Mouse (Mus musculus): ENCODE data around the gene Rras. TPM values are rescaled to one million over a fixed set of nuclear protein-coding genes. Genes with fewer than 3 reads are reported as not detected.

Gene Rras
- total and polyA plus RNA-seq, 3 experiments: 5.0 to 24.1 TPM; not detected in 1

- TF ChIP-seq MEF2A (IDR thresholded peaks at IDR 0.05; ENCODE audit: extremely low read depth, insufficient replicate concordance, low read depth, low read length, poor library complexity, severe bottlenecking): no peak
- TF ChIP-seq MAX (IDR thresholded peaks at IDR 0.05; ENCODE audit: low read length): no peak
- 0 out of 2 replicates have a peak, but pooled peaks have one; percentile 29 for TF ChIP-seq MYC (IDR thresholded peaks at IDR 0.05; ENCODE audit: low read depth, low read length)
- peak overlapping the region; percentile 66 to 93 for H3K4me3 ChIP-seq (ENCODE audit: control insufficient read depth in 1 of 2, insufficient read depth in 1 of 2, low read depth in 2 of 2, low read length in 2 of 2)
- H3K9me3 ChIP-seq (replicated peaks; ENCODE audit: insufficient read depth, low read length): no peaks in the 10 kb centered on the region
- H3K27ac ChIP-seq (ENCODE audit: control insufficient read depth, low read depth, low read length): no peak overlapping the region
- peaks cover 25% of the 10 kb centered on the region for H3K79me2 ChIP-seq (ENCODE audit: control insufficient read depth, insufficient read depth, low read length, poor library complexity)
- H3K36me3 ChIP-seq (ENCODE audit: control insufficient read depth in 1 of 2, insufficient read depth in 2 of 2, low read length in 2 of 2): peaks cover 0 to 5% of the 10 kb centered on the region in 2 experiments; a peak in 3 of 4 replicates
- peaks cover 3 to 15% of the 10 kb centered on the region in 2 experiments; a peak in 3 of 4 replicates for H3K4me1 ChIP-seq (ENCODE audit: control insufficient read depth in 1 of 2, insufficient read depth in 2 of 2, low read length in 2 of 2)
- no peaks in the 10 kb centered on the region for H3K27me3 ChIP-seq (ENCODE audit: control insufficient read depth in 1 of 2, insufficient read depth in 2 of 2, low read length in 2 of 2)
- no peak for DNase-seq (ENCODE audit: low read depth, low spot score)
- peak overlapping the region; percentile 81 for H3K9ac ChIP-seq (ENCODE audit: control insufficient read depth, low read depth, low read length, poor library complexity, severe bottlenecking)
These were observed 33.8 kb downstream of the Rras start for GRCm38 (mm10) chr7:45051601-45051974.

- DNase-seq (ENCODE audit: low read depth, low spot score): peak; percentile 74
- TF ChIP-seq CHD1 (IDR thresholded peaks at IDR 0.05; ENCODE audit: low read depth, low read length): 0 out of 2 replicates have a peak, but pooled peaks have one; percentile 22
- no peak for TF ChIP-seq ZNF384 (IDR thresholded peaks at IDR 0.05; ENCODE audit: low read depth, low read length)
- TF ChIP-seq RAD21 (IDR thresholded peaks at IDR 0.05; ENCODE audit: low read depth, low read length): no peak
- TF ChIP-seq POLR2AphosphoS5 (IDR thresholded peaks at IDR 0.05; ENCODE audit: borderline replicate concordance, low read depth, low read length): no peak
- TF ChIP-seq POLR2A (IDR thresholded peaks at IDR 0.05; ENCODE audit: control insufficient read depth in 1 of 2, insufficient read depth in 1 of 2, low read depth in 1 of 2, low read length in 2 of 2, poor library complexity in 1 of 2): peak in 1 of 2 experiments; percentile 29; a peak in 1 of 4 replicates
- no peak for TF ChIP-seq NRF1 (IDR thresholded peaks at IDR 0.05; ENCODE audit: insufficient read depth, low read depth, low read length, poor library complexity, severe bottlenecking)
- no peak for TF ChIP-seq CHD2 (IDR thresholded peaks at IDR 0.05; ENCODE audit: low read length)
- TF ChIP-seq TAL1 (IDR thresholded peaks at IDR 0.05; ENCODE audit: low read length): no peak
- H3K4me1 ChIP-seq (ENCODE audit: control insufficient read depth in 1 of 2, insufficient read depth in 2 of 2, low read length in 2 of 2): peaks cover 3 to 15% of the 10 kb centered on the region in 2 experiments; a peak in 3 of 4 replicates
- H3K27ac ChIP-seq (ENCODE audit: control insufficient read depth, low read depth, low read length): peak overlapping the region; percentile 78
- H3K79me2 ChIP-seq (ENCODE audit: control insufficient read depth, insufficient read depth, low read length, poor library complexity): peaks cover 25% of the 10 kb centered on the region
- peak overlapping the region; percentile 66 to 93 for H3K4me3 ChIP-seq (ENCODE audit: control insufficient read depth in 1 of 2, insufficient read depth in 1 of 2, low read depth in 2 of 2, low read length in 2 of 2)
- H3K9me3 ChIP-seq (replicated peaks; ENCODE audit: insufficient read depth, low read length): no peaks in the 10 kb centered on the region
- no peaks in the 10 kb centered on the region for H3K27me3 ChIP-seq (ENCODE audit: control insufficient read depth in 1 of 2, insufficient read depth in 2 of 2, low read length in 2 of 2)
- H3K36me3 ChIP-seq (ENCODE audit: control insufficient read depth in 1 of 2, insufficient read depth in 2 of 2, low read length in 2 of 2): peaks cover 0 to 5% of the 10 kb centered on the region in 2 experiments; a peak in 3 of 4 replicates
- peak overlapping the region; percentile 81 for H3K9ac ChIP-seq (ENCODE audit: control insufficient read depth, low read depth, low read length, poor library complexity, severe bottlenecking)
These were observed 34.6 kb downstream of the Rras start for GRCm38 (mm10) chr7:45052181-45052861.

- Histone ChIP-seq H3K79me2 (ENCODE audit: control insufficient read depth, insufficient read depth, low read length, poor library complexity) (peaks cover 25% of the 10 kb centered on the region), H3K4me3 (ENCODE audit: control insufficient read depth in 1 of 2, insufficient read depth in 1 of 2, low read depth in 2 of 2, low read length in 2 of 2) (peak within 1 kb of the TSS; percentile 73 to 93), H3K9ac (ENCODE audit: control insufficient read depth, low read depth, low read length, poor library complexity, severe bottlenecking) (peak within 1 kb of the TSS; percentile 81), H3K27me3 (ENCODE audit: control insufficient read depth in 1 of 2, insufficient read depth in 2 of 2, low read length in 2 of 2) (no peaks in the 10 kb centered on the region), H3K36me3 (ENCODE audit: control insufficient read depth in 1 of 2, insufficient read depth in 2 of 2, low read length in 2 of 2) (peaks cover 0 to 5% of the 10 kb centered on the region in 2 experiments; a peak in 2 of 4 replicates), H3K4me1 (ENCODE audit: control insufficient read depth in 1 of 2, insufficient read depth in 2 of 2, low read length in 2 of 2) (peaks cover 3 to 15% of the 10 kb centered on the region in 2 experiments; a peak in 3 of 4 replicates), H3K27ac (ENCODE audit: control insufficient read depth, low read depth, low read length) (peak within 1 kb of the TSS; percentile 95), H3K9me3 (replicated peaks; ENCODE audit: insufficient read depth, low read length) (no peaks in the 10 kb centered on the region)
- no peak for DNase-seq (ENCODE audit: low read depth, low spot score)
- TF ChIP-seq RCOR1 (IDR thresholded peaks at IDR 0.05; ENCODE audit: low read depth, low read length): no peak
- no peak for TF ChIP-seq NRF1 (IDR thresholded peaks at IDR 0.05; ENCODE audit: insufficient read depth, low read depth, low read length, poor library complexity, severe bottlenecking)
- no peak for TF ChIP-seq POLR2AphosphoS2 (IDR thresholded peaks at IDR 0.05; ENCODE audit: low read length)
- no peak for TF ChIP-seq JUND (IDR thresholded peaks at IDR 0.05; ENCODE audit: low read depth, low read length)
- peak; percentile 78; the same call in 1 of the 2 replicates for TF ChIP-seq ZNF384 (IDR thresholded peaks at IDR 0.05; ENCODE audit: low read depth, low read length)
- TF ChIP-seq MYC (IDR thresholded peaks at IDR 0.05; ENCODE audit: low read depth, low read length): no peak
These were observed 35.0 kb downstream of the Rras start, which contains the start of gene Prr12 for GRCm38 (mm10) chr7:45052862-45053116. Prr12 (minus strand) TSS chr7:45052881.

All from MEL (cell line).